Mouse (Mus musculus) activated CD4-positive, CD25-positive, alpha-beta regulatory T cell, adult 4 months (primary cell): ENCODE data around the gene St6gal1. TPM values are rescaled to one million over a fixed set of nuclear protein-coding genes. Genes with fewer than 3 reads are reported as not detected.
"Not testable (repeated sequence)": the region's sequence is repeated elsewhere in the genome, so short reads cannot be mapped to it uniquely, and the experiment has no call there.

ENCODE experiments used
- ATAC-seq: one replicate; pipeline ENCODE4 v1.8.0; 2017
- polyA plus RNA-seq, 2 experiments: library from polyadenylated mRNA; unstranded; fragments of 100-300 nt; shearing (Covaris generic); gene quantifications; one replicate each; pipeline ENCODE4 v1.2.1; 2017

Gene St6gal1
- polyA plus RNA-seq = 10 to 100 TPM; 68.6 to 88.1 TPM

- ATAC-seq = peak; percentile 47
These were observed at the start of gene St6gal1 for GRCm38 (mm10) chr16:23224671-23225068. St6gal1 (plus strand) TSS chr16:23224740.

- ATAC-seq = peak; percentile 84
These were observed 49.7 kb upstream of the St6gal1 start for GRCm38 (mm10) chr16:23174855-23175254.

- ATAC-seq = no peak
These were observed 48.6 kb upstream of the St6gal1 start for GRCm38 (mm10) chr16:23175956-23176355.

GRCm38 (mm10) chr16:23177856-23178255 lies 46.7 kb upstream of the St6gal1 start:
- ATAC-seq = no peak

- ATAC-seq = no peak
These were observed 45.7 kb upstream of the St6gal1 start for GRCm38 (mm10) chr16:23178796-23179195.

- not testable (repeated sequence) for ATAC-seq
These were observed 45.1 kb upstream of the St6gal1 start for GRCm38 (mm10) chr16:23179436-23179835.

GRCm38 (mm10) chr16:23181054-23181453 lies 43.5 kb upstream of the St6gal1 start:
- peak; percentile 20 for ATAC-seq

- ATAC-seq = peak; percentile 86
These were observed 43.1 kb upstream of the St6gal1 start for GRCm38 (mm10) chr16:23181487-23181886.

- no peak for ATAC-seq
These were observed 42.5 kb upstream of the St6gal1 start for GRCm38 (mm10) chr16:23181942-23182597.

- ATAC-seq = no peak
These were observed 38.7 kb upstream of the St6gal1 start for GRCm38 (mm10) chr16:23185824-23186223.

GRCm38 (mm10) chr16:23186418-23186817 lies 38.1 kb upstream of the St6gal1 start:
- no peak for ATAC-seq

- ATAC-seq = peak; percentile 40
These were observed 36.6 kb upstream of the St6gal1 start for GRCm38 (mm10) chr16:23187983-23188382.

GRCm38 (mm10) chr16:23189612-23190011 lies 34.9 kb upstream of the St6gal1 start:
- no peak for ATAC-seq

GRCm38 (mm10) chr16:23191560-23192242 lies 32.8 kb upstream of the St6gal1 start:
- ATAC-seq = no peak

GRCm38 (mm10) chr16:23195618-23196017 lies 28.9 kb upstream of the St6gal1 start:
- ATAC-seq = no peak

GRCm38 (mm10) chr16:23196296-23196695 lies 28.2 kb upstream of the St6gal1 start:
- no peak for ATAC-seq

GRCm38 (mm10) chr16:23196791-23197190 lies 27.7 kb upstream of the St6gal1 start:
- no peak for ATAC-seq

GRCm38 (mm10) chr16:23201498-23201897 lies 23.0 kb upstream of the St6gal1 start:
- no peak for ATAC-seq

GRCm38 (mm10) chr16:23214314-23214713 lies 10.2 kb upstream of the St6gal1 start:
- no peak for ATAC-seq

- ATAC-seq = no peak
These were observed 9.2 kb upstream of the St6gal1 start for GRCm38 (mm10) chr16:23215241-23215900.

GRCm38 (mm10) chr16:23216366-23216765 lies 8.2 kb upstream of the St6gal1 start:
- ATAC-seq = no peak

- no peak for ATAC-seq
These were observed 6.2 kb upstream of the St6gal1 start for GRCm38 (mm10) chr16:23218313-23218712.

- ATAC-seq = peak; percentile 41
These were observed 1.2 kb upstream of the St6gal1 start for GRCm38 (mm10) chr16:23223166-23223870.
